Mouse (Mus musculus) spleen, adult 2 months (tissue): ENCODE measurements around the gene Mx1.

Experiments used
- CTCF ChIP-seq: fragments of 200-500 bp; IDR thresholded peaks from 2 replicates; pipeline ENCODE4 v1.5.1; 2011; ENCODE audit warnings: mild to moderate bottlenecking, inconsistent platforms; ENCODE audit not compliant: insufficient read depth, insufficient read length, insufficient replicate concordance; ENCODE audit errors: extremely low read depth
- POLR2A ChIP-seq: fragments of 200-500 bp; IDR thresholded peaks from 2 replicates; pipeline ENCODE4 v1.6.1; 2011; ENCODE audit warnings: low read depth, low read length, inconsistent platforms

DNA sequence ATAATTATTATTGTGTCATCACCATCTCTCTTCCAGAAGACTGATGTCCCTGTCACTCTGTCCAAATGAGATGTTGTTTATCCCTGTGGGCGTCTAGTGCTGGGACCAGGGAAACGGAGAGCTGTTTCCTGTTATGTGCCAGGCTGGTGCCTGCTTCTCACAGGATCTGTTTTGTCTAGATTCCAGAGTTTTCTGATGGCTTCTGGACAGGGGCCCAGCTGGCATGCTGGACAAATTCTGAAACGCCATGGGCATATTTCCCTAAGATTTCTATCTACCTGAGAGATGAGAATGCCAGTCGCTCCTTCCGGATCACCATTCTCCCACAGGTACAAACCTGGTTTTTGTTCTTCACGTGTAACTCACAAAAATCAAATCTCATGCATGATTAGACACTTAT is 41.0 kb downstream of the Mx1 start:
- TF ChIP-seq POLR2A (no peak), CTCF (no peak)
